Mouse (Mus musculus) embryo, embryonic 9.5 days (tissue): ENCODE data around the gene Fam206a.

Experiments
- DNase-seq: peaks from one replicate; pipeline ENCODE4 v3.0.0-alpha.2; 2017; ENCODE audit errors: extremely low spot score

The Fam206a gene

DNA sequence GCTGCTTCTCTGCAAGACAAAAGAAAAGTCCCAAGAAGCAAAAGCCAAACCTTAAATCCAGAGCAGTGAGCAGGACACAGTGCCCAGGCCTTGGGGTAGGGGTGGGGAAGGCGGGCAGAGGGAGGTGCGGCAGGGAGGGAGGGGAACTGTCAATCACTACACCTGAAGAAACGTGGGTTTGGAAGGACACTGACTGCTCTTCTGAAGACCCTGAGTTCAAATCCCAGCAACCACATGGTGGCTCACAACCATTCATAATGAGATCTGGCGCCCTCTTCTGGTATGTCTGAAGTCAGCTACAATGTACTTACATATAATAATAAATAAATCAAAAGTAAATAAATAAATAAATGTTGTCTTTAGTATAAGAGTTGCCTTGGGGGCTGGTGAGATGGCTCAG lies 42.8 kb downstream of the Fam206a start:
- no peak for DNase-seq

DNA sequence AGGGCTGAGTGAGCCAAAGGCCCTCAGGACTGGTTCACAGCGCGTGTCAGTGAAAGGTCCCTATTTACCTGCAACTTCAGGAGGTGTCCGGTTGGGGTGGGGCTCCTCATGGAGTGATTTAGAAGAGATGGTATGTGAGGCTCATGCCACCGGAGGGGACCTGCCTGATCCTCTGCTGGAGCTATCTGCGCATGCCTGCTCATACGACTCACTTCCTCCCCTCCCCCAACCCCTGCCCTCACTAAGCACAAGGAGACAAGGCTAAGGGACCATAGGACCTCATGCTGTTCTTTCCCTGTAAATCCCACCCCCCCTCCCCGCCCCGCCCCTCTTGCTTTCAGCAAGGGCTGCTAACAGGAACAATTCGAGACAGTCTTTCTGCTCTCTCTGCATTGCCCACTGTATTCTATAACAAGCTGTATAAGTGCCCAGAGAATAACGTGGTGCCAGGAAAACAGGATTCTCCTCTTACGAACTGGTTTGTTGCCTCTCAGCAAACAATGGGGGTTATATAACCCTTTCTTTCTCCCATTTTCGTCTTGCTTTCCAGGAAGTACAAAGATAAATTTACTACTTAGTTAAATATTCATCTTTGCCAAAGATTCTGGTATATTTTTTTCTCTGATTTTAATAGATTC lies 43.9 kb downstream of the Fam206a start:
- no peak for DNase-seq

DNA sequence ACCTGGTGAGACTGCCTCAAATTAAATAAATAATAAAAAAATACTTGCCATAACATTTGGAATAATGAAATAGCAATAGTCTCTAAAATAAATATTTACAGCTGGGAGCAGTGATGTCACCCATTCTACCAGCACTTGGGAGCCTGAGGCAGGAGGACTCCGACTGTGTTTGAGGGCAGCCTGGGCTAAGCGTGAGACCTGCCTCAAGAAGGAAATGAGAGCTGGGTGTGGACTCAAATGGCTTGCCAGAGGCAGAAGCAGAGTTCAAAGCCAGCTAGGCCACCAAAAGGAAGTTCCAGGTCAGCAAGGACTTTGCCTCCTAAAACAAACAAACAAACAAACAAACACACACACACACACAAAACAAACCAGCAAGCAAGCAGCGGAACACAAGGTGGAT lies 45.3 kb downstream of the Fam206a start:
- no peak for DNase-seq

DNA sequence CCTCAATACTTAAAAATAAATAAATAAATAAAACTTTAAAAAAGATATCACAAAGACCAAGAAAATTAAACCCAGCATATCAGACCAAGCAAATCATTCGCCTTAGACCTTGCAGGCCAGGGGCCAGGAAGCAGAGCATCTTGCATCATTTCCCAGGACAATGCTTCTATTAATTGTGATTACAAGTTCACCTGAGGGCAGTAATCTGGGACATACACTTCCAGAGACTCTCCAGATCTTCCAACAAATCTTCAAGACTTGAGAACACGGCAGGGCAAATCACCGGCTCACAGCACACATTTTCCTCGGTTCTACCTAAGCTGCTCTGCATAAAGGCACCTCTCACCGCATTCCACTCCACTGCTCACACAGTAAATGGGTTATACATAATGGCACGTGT lies 45.9 kb downstream of the Fam206a start:
- no peak for DNase-seq

DNA sequence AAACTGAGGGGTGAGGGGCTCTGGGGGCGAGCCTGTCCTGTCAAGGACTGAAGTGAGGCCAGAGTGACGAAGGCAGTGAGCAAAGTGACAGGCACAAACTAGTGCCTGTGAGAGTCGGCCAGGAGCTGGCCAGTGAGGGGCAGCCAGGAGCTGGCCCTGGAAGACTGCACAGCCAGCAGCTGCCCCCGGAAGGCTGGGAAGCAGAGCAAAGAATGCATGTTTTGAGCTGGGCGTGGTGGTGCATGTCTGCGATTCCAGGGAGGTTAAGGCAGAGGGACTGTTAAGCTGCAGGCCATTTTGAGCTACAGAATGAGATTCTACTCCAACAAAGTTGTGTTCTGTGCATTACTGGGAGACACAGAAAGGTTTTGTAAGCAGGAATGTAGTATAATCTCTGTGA lies 48.6 kb downstream of the Fam206a start:
- DNase-seq: no peak

DNA sequence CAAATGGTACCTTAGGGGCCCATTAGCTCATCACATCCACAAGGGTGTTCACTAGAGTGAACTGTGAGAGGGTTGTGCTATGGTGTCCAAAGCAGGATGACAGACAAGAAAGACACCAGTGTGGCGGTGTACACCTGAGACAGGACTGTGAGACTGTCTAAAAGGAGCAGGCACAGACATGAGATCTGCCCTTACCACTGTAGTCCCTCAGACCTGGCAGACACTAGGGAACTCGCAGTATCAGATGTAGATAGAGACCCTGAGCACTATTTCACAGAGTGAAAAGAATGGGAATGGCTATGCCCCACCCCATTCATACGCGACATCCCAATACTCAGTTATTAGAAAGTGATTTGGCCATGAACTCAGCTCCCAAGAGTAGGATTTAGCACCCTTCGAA lies 53.8 kb downstream of the Fam206a start:
- DNase-seq: no peak

DNA sequence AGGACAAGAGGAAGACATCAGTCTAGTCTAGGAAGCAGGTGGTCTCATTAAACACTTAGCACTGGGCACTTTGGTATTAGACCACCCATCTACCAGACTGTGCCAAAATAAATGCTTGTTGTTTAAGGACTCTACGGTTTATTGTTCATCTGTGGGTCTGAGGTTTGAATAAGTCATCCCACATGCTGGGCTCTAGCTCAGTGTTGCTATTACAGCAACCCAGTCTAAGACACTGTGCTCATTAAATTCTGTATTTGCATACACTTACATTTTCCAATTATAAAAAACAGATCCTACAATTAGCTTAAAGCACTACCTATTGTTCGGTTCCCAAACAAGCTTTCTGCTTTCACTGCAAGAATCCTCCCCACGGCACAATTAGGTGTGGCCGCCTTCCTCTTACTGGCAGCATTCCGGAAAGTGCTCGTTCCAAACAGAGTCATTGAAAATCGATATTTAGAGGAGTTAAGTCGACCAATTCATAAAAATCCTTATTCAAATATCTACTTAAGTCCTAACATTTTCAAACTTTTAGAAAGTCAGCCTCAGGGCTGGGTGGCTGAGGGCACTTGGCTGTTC lies 54.3 kb downstream of the Fam206a start:
- DNase-seq: no peak

DNA sequence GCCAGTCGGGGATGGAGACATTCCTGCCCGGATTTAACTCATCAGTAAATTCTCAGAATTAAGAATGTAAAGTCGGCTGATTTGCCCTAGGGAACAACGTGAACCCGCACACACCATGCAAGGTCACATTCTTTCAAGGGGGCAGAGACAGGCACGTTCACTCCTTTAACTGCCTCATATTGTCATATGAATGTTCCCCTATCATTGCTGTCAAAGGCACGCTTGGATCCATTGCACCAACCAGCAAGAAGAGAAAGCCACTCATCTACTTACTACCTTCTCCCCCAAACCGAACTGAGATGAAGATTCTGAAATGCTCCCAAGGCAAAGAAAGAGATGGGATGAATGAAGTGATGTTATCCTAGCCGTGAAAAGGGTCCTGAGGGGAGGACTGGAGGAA lies 56.6 kb downstream of the Fam206a start:
- DNase-seq: no peak
